Mouse (Mus musculus): ENCODE data around the gene Nras. TPM values are rescaled to one million over a fixed set of nuclear protein-coding genes. Genes with fewer than 3 reads are reported as not detected.

The Nras gene
- total RNA-seq (2021): 10 to 100 TPM; 83.6 to 83.8 TPM

GRCm38 (mm10) chr3:103058207-103059157, at the start of gene Nras:
Gene Nras (plus strand): TSS chr3:103058285.
- DNase-seq (ENCODE audit: low spot score in 2 of 2): peak; percentile 93 to 95
- intact Hi-C loops (cut with DNase I): loop anchor here (2.0 to 10.0 kb wide), 2 partner anchors 112 to 316 kb away; partner anchors contain the start of gene Bcas2

GRCm38 (mm10) chr3:103017350-103017749, 40.7 kb upstream of the Nras start:
- intact Hi-C loops (cut with DNase I): no loop called here
- DNase-seq (ENCODE audit: low spot score in 2 of 2): no peak

GRCm38 (mm10) chr3:103019462-103019861, 38.6 kb upstream of the Nras start:
- intact Hi-C loops (cut with DNase I): no loop called here
- DNase-seq (ENCODE audit: low spot score in 2 of 2): no peak

GRCm38 (mm10) chr3:103020249-103020942, 37.7 kb upstream of the Nras start, which contains the start of gene Csde1:
Gene Csde1 (plus strand): TSS chr3:103020426.
- intact Hi-C loops (cut with DNase I): no loop called here
- DNase-seq (ENCODE audit: low spot score in 2 of 2): peak; percentile 99

- intact Hi-C loops (cut with DNase I): no loop called here
- peak; percentile 89 to 92 for DNase-seq (ENCODE audit: low spot score in 2 of 2)
Observed at GRCm38 (mm10) chr3:103020943-103021638, 37.0 kb upstream of the Nras start.

GRCm38 (mm10) chr3:103026174-103026573, 31.9 kb upstream of the Nras start:
- DNase-seq (ENCODE audit: low spot score in 2 of 2): no peak
- intact Hi-C loops (cut with DNase I): no loop called here

- intact Hi-C loops (cut with DNase I): no loop called here
- no peak for DNase-seq (ENCODE audit: low spot score in 2 of 2)
Observed at GRCm38 (mm10) chr3:103040285-103040684, 17.8 kb upstream of the Nras start.

- DNase-seq (ENCODE audit: low spot score in 2 of 2): no peak
- intact Hi-C loops (cut with DNase I): no loop called here
Observed at GRCm38 (mm10) chr3:103040861-103041379, 17.2 kb upstream of the Nras start.

- intact Hi-C loops (cut with DNase I): loop anchor here (10.0 kb wide), 1 partner anchor 319 kb away; no protein-coding TSS in a partner anchor
- DNase-seq (ENCODE audit: low spot score in 2 of 2): no peak
Observed at GRCm38 (mm10) chr3:103056016-103056595, 2.0 kb upstream of the Nras start.

GRCm38 (mm10) chr3:103057752-103058151, 333 bp upstream of the Nras start:
- intact Hi-C loops (cut with DNase I): loop anchor here (2.0 to 10.0 kb wide), 2 partner anchors 113 to 317 kb away; partner anchors contain the start of gene Bcas2
- no peak for DNase-seq (ENCODE audit: low spot score in 2 of 2)

- no peak for DNase-seq (ENCODE audit: low spot score in 2 of 2)
- intact Hi-C loops (cut with DNase I): no loop called here
Observed at GRCm38 (mm10) chr3:103066927-103067326, 8.8 kb downstream of the Nras start.

GRCm38 (mm10) chr3:103068971-103069370, 10.9 kb downstream of the Nras start:
- no peak for DNase-seq (ENCODE audit: low spot score in 2 of 2)
- intact Hi-C loops (cut with DNase I): no loop called here

GRCm38 (mm10) chr3:103073771-103074170, 15.7 kb downstream of the Nras start, which contains the start of gene Ampd1:
Gene Ampd1 (plus strand): TSS chr3:103074014.
- DNase-seq (ENCODE audit: low spot score in 2 of 2): no peak
- intact Hi-C loops (cut with DNase I): no loop called here

- DNase-seq (ENCODE audit: low spot score in 2 of 2): no peak
Observed at GRCm38 (mm10) chr3:103075871-103076270, 17.8 kb downstream of the Nras start.

GRCm38 (mm10) chr3:103076476-103076875, 18.4 kb downstream of the Nras start:
- DNase-seq (ENCODE audit: low spot score in 2 of 2): no peak
- intact Hi-C loops (cut with DNase I): no loop called here

More at GRCm38 (mm10) chr3:103075871-103076270, 17.8 kb downstream of the Nras start:
- intact Hi-C loops (cut with DNase I): no loop called here

GRCm38 (mm10) chr3:103079301-103079700, 21.2 kb downstream of the Nras start:
- intact Hi-C loops (cut with DNase I): no loop called here
- DNase-seq (ENCODE audit: low spot score in 2 of 2): peak in 1 of 2 experiments; percentile 72

GRCm38 (mm10) chr3:103081051-103081450, 23.0 kb downstream of the Nras start:
- intact Hi-C loops (cut with DNase I): no loop called here
- DNase-seq (ENCODE audit: low spot score in 2 of 2): no peak

GRCm38 (mm10) chr3:103081861-103082453, 23.9 kb downstream of the Nras start:
- intact Hi-C loops (cut with DNase I): no loop called here
- DNase-seq (ENCODE audit: low spot score in 2 of 2): no peak

GRCm38 (mm10) chr3:103082761-103083160, 24.7 kb downstream of the Nras start:
- DNase-seq (ENCODE audit: low spot score in 2 of 2): no peak
- intact Hi-C loops (cut with DNase I): no loop called here
